Mouse (Mus musculus) lung, postnatal 0 days (tissue): ENCODE measurements around the gene Hemgn. TPM values are rescaled to one million over a fixed set of nuclear protein-coding genes. Genes with fewer than 3 reads are reported as not detected.

ENCODE experiments used
- ATAC-seq: fragments of 200-750 bp; cut with Nextera tagmentation; 2 replicates; pipeline ENCODE4 v1.8.0; 2017; ENCODE audit warnings: moderate library complexity
- DNase-seq: peaks from one replicate; pipeline ENCODE4 v3.0.0-alpha.2; 2016; ENCODE audit warnings: low spot score
- H3K27ac ChIP-seq: fragments of 300-500 bp; sonication (generic); 2 replicates; pipeline ENCODE4 v1.5.1; 2014; ENCODE audit warnings: antibody characterized with exemption, mild to moderate bottlenecking, low read length, mixed read lengths
- H3K27me3 ChIP-seq: fragments of 300-500 bp; sonication (generic); replicated peaks from 2 replicates; pipeline ENCODE4 v1.6.1; 2014; ENCODE audit warnings: low read length, mixed read lengths; ENCODE audit not compliant: insufficient read depth
- H3K36me3 ChIP-seq: fragments of 300-500 bp; sonication (generic); 2 replicates; pipeline ENCODE4 v1.6.1; 2014; ENCODE audit warnings: low read length, mixed read lengths; ENCODE audit not compliant: insufficient read depth
- H3K4me1 ChIP-seq: fragments of 300-500 bp; sonication (generic); 2 replicates; pipeline ENCODE4 v1.6.1; 2014; ENCODE audit warnings: antibody characterized with exemption, low read depth, low read length, mixed read lengths; ENCODE audit not compliant: insufficient read depth
- H3K4me2 ChIP-seq: fragments of 300-500 bp; sonication (generic); replicated peaks from 2 replicates; pipeline ENCODE4 v1.6.1; 2014; ENCODE audit warnings: low read depth, mild to moderate bottlenecking, low read length, moderate library complexity, mixed read lengths
- H3K4me3 ChIP-seq: fragments of 300-500 bp; sonication (generic); 2 replicates; pipeline ENCODE4 v1.5.1; 2014; ENCODE audit warnings: low read depth, low read length
- H3K9ac ChIP-seq: fragments of 300-500 bp; sonication (generic); replicated peaks from 2 replicates; pipeline ENCODE4 v1.6.1; 2014; ENCODE audit warnings: low read depth, mild to moderate bottlenecking
- H3K9me3 ChIP-seq: fragments of 300-500 bp; sonication (generic); 2 replicates; pipeline ENCODE4 v1.6.1; 2016; ENCODE audit warnings: low read length, mixed read lengths
- CTCF ChIP-seq: IDR thresholded peaks from 2 replicates; pipeline ENCODE4 v1.5.1; 2016; ENCODE audit warnings: antibody characterized with exemption, mild to moderate bottlenecking
- EP300 ChIP-seq: IDR thresholded peaks from 2 replicates; pipeline ENCODE4 v1.6.1; 2016; ENCODE audit warnings: antibody characterized with exemption, mild to moderate bottlenecking, control low read depth
- WGBS: fragments of 180-500 bp; shearing (Covaris S2); extraction: QIAGEN DNeasy Blood & Tissue Kit; methylation state at CpG from one replicate; pipeline ENCODE4 v1.1.7; 2014; 5-methylcytosine and 5-hydroxymethylcytosine counted together
- polyA plus RNA-seq: library from polyadenylated mRNA; unstranded; fragments of >200 nt; fragmentation: Nextera tagmentation; extraction: Ambion mirVana; gene quantifications from 2 replicates; pipeline ENCODE4 v1.2.1, GENCODE M21; 2015

Hemgn gene
- 0.73 and 1.0 TPM in 2 replicates for polyA plus RNA-seq

GRCm38 (mm10) chr4:46413406-46413805, at the start of gene Hemgn:
Hemgn (minus strand) TSS chr4:46413506.
- no peak for DNase-seq
- Histone ChIP-seq H3K27me3 (no peaks in the 10 kb centered on the region), H3K4me1 (no peaks in the 10 kb centered on the region), H3K9me3 (no peaks in the 10 kb centered on the region), H3K4me2 (no peak within 1 kb of the TSS), H3K9ac (no peak within 1 kb of the TSS), H3K4me3 (no peak within 1 kb of the TSS), H3K36me3 (no peaks in the 10 kb centered on the region), H3K27ac (no peak within 1 kb of the TSS)
- 67% methylated on average over 7 of the region's 7 CpGs for WGBS
- TF ChIP-seq EP300 = no peak
- TF ChIP-seq CTCF = no peak
- ATAC-seq = no peak

GRCm38 (mm10) chr4:46458411-46458810, 45.1 kb upstream of the Hemgn start:
- H3K36me3 ChIP-seq = no peaks in the 10 kb centered on the region
- H3K4me1 ChIP-seq = peaks cover 28% of the 10 kb centered on the region; the same call in 1 of the 2 replicates
- peak; percentile 38 for TF ChIP-seq CTCF
- no peak for TF ChIP-seq EP300
- WGBS = 89% methylated on average over 2 of the region's 2 CpGs
- H3K27ac ChIP-seq = no peak overlapping the region
- no peaks in the 10 kb centered on the region for H3K27me3 ChIP-seq
- H3K4me2 ChIP-seq = no peak overlapping the region
- DNase-seq (no peak), ATAC-seq (no peak)
- H3K9me3 ChIP-seq = no peaks in the 10 kb centered on the region
- H3K9ac ChIP-seq = no peak overlapping the region
- H3K4me3 ChIP-seq = no peak overlapping the region

GRCm38 (mm10) chr4:46457186-46457585, 43.9 kb upstream of the Hemgn start:
- no peak overlapping the region for H3K27ac ChIP-seq
- peaks cover 40% of the 10 kb centered on the region; the same call in 1 of the 2 replicates for H3K4me1 ChIP-seq
- no peaks in the 10 kb centered on the region for H3K36me3 ChIP-seq
- DNase-seq (peak; percentile 15), ATAC-seq (no peak)
- no peaks in the 10 kb centered on the region for H3K9me3 ChIP-seq
- H3K4me2 ChIP-seq = no peak overlapping the region
- TF ChIP-seq EP300 = no peak
- TF ChIP-seq CTCF = no peak
- no peak overlapping the region for H3K4me3 ChIP-seq
- no peaks in the 10 kb centered on the region for H3K27me3 ChIP-seq
- H3K9ac ChIP-seq = no peak overlapping the region
- WGBS = 86% methylated on average over 3 of the region's 3 CpGs

GRCm38 (mm10) chr4:46456762-46457161, 43.5 kb upstream of the Hemgn start:
- Histone ChIP-seq H3K4me2 (no peak overlapping the region), H3K9me3 (no peaks in the 10 kb centered on the region), H3K27ac (no peak overlapping the region), H3K4me1 (peaks cover 40% of the 10 kb centered on the region; the same call in 1 of the 2 replicates), H3K36me3 (no peaks in the 10 kb centered on the region), H3K4me3 (no peak overlapping the region), H3K27me3 (no peaks in the 10 kb centered on the region), H3K9ac (no peak overlapping the region)
- no peak for TF ChIP-seq EP300
- no peak for TF ChIP-seq CTCF
- WGBS = 72% methylated on average over 4 of the region's 4 CpGs
- DNase-seq (no peak), ATAC-seq (no peak)

- Histone ChIP-seq H3K9me3 (no peaks in the 10 kb centered on the region), H3K9ac (no peak overlapping the region), H3K27me3 (no peaks in the 10 kb centered on the region), H3K4me1 (peaks cover 40% of the 10 kb centered on the region; the same call in 1 of the 2 replicates), H3K4me3 (no peak overlapping the region), H3K36me3 (no peaks in the 10 kb centered on the region), H3K27ac (no peak overlapping the region), H3K4me2 (no peak overlapping the region; the same call in 1 of the 2 replicates)
- no peak for ATAC-seq
- TF ChIP-seq EP300 (no peak), CTCF (no peak)
- WGBS = 57% methylated on average over 5 of the region's 5 CpGs
- no peak for DNase-seq
Observed at GRCm38 (mm10) chr4:46454097-46454864, 41.0 kb upstream of the Hemgn start.

- H3K4me3 ChIP-seq = peak overlapping the region; percentile 88
- no peaks in the 10 kb centered on the region for H3K9me3 ChIP-seq
- TF ChIP-seq EP300 (no peak), CTCF (no peak)
- no peaks in the 10 kb centered on the region for H3K36me3 ChIP-seq
- peaks cover 40% of the 10 kb centered on the region; the same call in 1 of the 2 replicates for H3K4me1 ChIP-seq
- H3K9ac ChIP-seq = peak overlapping the region; percentile 67; the same call in 1 of the 2 replicates
- H3K27me3 ChIP-seq = no peaks in the 10 kb centered on the region
- ATAC-seq = no peak
- WGBS = 32% methylated on average over 13 of the region's 13 CpGs
- H3K4me2 ChIP-seq = peak overlapping the region; percentile 70; the same call in 1 of the 2 replicates
- 0 out of 2 replicates have a peak overlapping the region, but pooled peaks have one; percentile 95 for H3K27ac ChIP-seq
- DNase-seq = no peak
Observed at GRCm38 (mm10) chr4:46452855-46453719, 39.8 kb upstream of the Hemgn start.
